Mouse (Mus musculus): ENCODE data around the gene Phactr2. TPM values are rescaled to one million over a fixed set of nuclear protein-coding genes. Genes with fewer than 3 reads are reported as not detected.

Gene Phactr2
- polyA plus RNA-seq, 1 experiment from 2014 or later = 21.7 TPM

- 0 out of 2 replicates have a peak, but pooled peaks cover 5% of the 10 kb centered on the region for H3K4me1 ChIP-seq (replicated peaks)
- H3K9ac ChIP-seq (replicated peaks) = no peak overlapping the region
- H3K36me3 ChIP-seq = no peaks in the 10 kb centered on the region
- no peaks in the 10 kb centered on the region for H3K9me3 ChIP-seq
- WGBS = 86% methylated on average over 6 of the region's 6 CpGs
- no peak overlapping the region for H3K27ac ChIP-seq
- H3K27me3 ChIP-seq = no peaks in the 10 kb centered on the region
- ATAC-seq (ENCODE audit: insufficient number of reproducible peaks, insufficient read depth, low FRiP score, low TSS enrichment, low read depth) = no peak
- no peak overlapping the region for H3K4me3 ChIP-seq (replicated peaks)
- no peak overlapping the region for H3K4me2 ChIP-seq
Measured at GRCm38 (mm10) chr10:13300196-13300595, 174.0 kb downstream of the Phactr2 start.

DNA sequence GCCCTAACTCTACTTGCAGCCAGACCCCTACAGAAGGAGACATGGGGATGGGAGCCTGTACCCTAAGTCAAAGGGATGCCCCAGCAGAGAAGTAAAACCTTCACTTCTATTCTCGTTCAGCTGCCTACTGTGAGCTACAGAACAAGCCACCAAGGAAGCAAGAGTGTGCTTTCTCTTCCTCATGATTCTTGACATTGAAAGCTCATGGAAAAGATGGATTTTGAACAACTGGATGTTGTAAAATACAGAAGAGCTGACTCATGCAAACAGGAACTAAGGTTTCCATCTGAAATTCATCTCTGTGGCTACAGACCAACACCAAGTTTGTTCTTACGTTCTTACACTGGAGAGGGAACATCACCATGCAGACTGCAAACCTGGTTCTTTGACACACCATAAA lies 179.3 kb downstream of the Phactr2 start:
- no peak overlapping the region for H3K4me3 ChIP-seq (replicated peaks)
- ATAC-seq (ENCODE audit: insufficient number of reproducible peaks, insufficient read depth, low FRiP score, low TSS enrichment, low read depth) = no peak
- H3K9me3 ChIP-seq = no peaks in the 10 kb centered on the region
- H3K4me2 ChIP-seq = no peak overlapping the region
- H3K36me3 ChIP-seq = peaks cover 1% of the 10 kb centered on the region; the same call in 1 of the 2 replicates
- H3K27me3 ChIP-seq = no peaks in the 10 kb centered on the region
- H3K9ac ChIP-seq (replicated peaks) = no peak overlapping the region
- WGBS = 84% methylated on average over 2 of the region's 2 CpGs
- H3K27ac ChIP-seq = no peak overlapping the region
- H3K4me1 ChIP-seq (replicated peaks) = 0 out of 2 replicates have a peak, but pooled peaks cover 5% of the 10 kb centered on the region

- Histone ChIP-seq H3K36me3 (peaks cover 11% of the 10 kb centered on the region; the same call in 1 of the 2 replicates), H3K4me3 (replicated peaks) (no peak overlapping the region), H3K27ac (no peak overlapping the region), H3K4me1 (replicated peaks) (0 out of 2 replicates have a peak, but pooled peaks cover 5% of the 10 kb centered on the region), H3K9me3 (no peaks in the 10 kb centered on the region), H3K27me3 (no peaks in the 10 kb centered on the region), H3K4me2 (no peak overlapping the region), H3K9ac (replicated peaks) (no peak overlapping the region)
- WGBS = 63% methylated on average over 2 of the region's 2 CpGs
- no peak for ATAC-seq (ENCODE audit: insufficient number of reproducible peaks, insufficient read depth, low FRiP score, low TSS enrichment, low read depth)
Measured at GRCm38 (mm10) chr10:13292026-13292425, 182.2 kb downstream of the Phactr2 start.

DNA sequence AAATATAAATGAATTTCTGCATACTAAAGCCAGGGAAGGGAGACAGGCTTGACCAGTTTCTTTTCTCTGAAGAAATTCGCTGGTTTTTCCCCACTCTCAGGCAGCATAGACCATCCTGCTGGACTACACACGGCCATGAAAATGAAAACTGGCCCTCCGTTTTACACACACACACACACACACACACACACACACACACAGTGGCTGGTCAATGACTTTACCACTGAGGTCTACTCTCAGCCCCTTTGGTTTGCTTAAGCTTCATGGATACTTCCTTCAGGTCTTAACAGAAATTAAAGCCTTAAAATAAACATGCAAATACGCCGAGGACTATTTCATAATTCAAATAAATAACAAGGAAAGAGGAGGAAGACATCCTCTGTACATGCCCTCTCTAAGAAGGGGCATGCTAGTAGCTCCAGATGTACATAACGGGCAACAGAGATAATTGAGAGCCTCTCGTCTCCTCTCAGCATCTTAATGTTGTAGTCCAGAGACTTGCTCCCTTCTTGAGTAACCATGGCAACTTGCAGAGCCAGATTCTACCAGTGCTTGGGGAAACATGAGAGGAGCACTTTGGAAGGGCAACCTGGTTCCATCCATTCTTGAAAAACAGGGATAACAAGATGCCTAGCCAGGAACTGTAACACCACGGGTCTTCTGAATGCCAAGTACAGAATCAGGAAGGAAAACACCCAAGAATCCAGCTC lies 184.8 kb downstream of the Phactr2 start:
- H3K9ac ChIP-seq (replicated peaks) = no peak overlapping the region
- no peak overlapping the region for H3K4me2 ChIP-seq
- no peaks in the 10 kb centered on the region for H3K27me3 ChIP-seq
- H3K4me1 ChIP-seq (replicated peaks) = no peaks in the 10 kb centered on the region
- 79% methylated on average over 8 of the region's 8 CpGs for WGBS
- H3K27ac ChIP-seq = no peak overlapping the region
- no peaks in the 10 kb centered on the region for H3K9me3 ChIP-seq
- H3K4me3 ChIP-seq (replicated peaks) = no peak overlapping the region
- no peak for ATAC-seq (ENCODE audit: insufficient number of reproducible peaks, insufficient read depth, low FRiP score, low TSS enrichment, low read depth)
- peaks cover 21% of the 10 kb centered on the region; the same call in 1 of the 2 replicates for H3K36me3 ChIP-seq

GRCm38 (mm10) chr10:13288296-13288695 lies 185.9 kb downstream of the Phactr2 start:
- no peak overlapping the region for H3K4me3 ChIP-seq (replicated peaks)
- WGBS = 93% methylated on average over 5 of the region's 5 CpGs
- no peak for ATAC-seq (ENCODE audit: insufficient number of reproducible peaks, insufficient read depth, low FRiP score, low TSS enrichment, low read depth)
- no peaks in the 10 kb centered on the region for H3K9me3 ChIP-seq
- H3K27ac ChIP-seq = no peak overlapping the region
- H3K9ac ChIP-seq (replicated peaks) = no peak overlapping the region
- H3K27me3 ChIP-seq = no peaks in the 10 kb centered on the region
- peaks cover 21% of the 10 kb centered on the region; the same call in 1 of the 2 replicates for H3K36me3 ChIP-seq
- H3K4me2 ChIP-seq = no peak overlapping the region
- H3K4me1 ChIP-seq (replicated peaks) = 0 out of 2 replicates have a peak, but pooled peaks cover 4% of the 10 kb centered on the region

DNA sequence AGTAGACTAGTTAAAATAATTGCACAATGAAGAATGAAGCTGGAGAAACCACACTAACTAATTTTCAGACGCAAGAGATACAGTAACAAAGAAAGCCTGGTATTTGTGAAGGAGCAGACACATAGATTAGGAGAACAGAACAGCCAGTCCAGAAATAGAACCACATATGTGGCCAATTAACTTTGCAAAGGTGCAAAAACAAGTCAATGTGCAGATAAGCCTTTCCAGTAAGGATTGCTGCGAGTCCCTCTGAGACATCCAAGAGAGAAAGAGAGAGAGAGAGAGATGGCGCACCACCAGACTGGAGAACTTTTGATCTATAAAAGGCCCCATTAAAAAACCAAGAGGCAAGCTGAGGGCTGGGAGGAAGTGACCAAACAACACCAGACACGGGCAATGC lies 190.8 kb downstream of the Phactr2 start:
- H3K27me3 ChIP-seq = no peaks in the 10 kb centered on the region
- H3K9ac ChIP-seq (replicated peaks) = no peak overlapping the region
- no peaks in the 10 kb centered on the region for H3K9me3 ChIP-seq
- no peak for ATAC-seq (ENCODE audit: insufficient number of reproducible peaks, insufficient read depth, low FRiP score, low TSS enrichment, low read depth)
- 24% methylated on average over 4 of the region's 4 CpGs for WGBS
- no peak overlapping the region for H3K4me2 ChIP-seq
- no peak overlapping the region for H3K4me3 ChIP-seq (replicated peaks)
- peaks cover 14% of the 10 kb centered on the region; the same call in 1 of the 2 replicates for H3K36me3 ChIP-seq
- H3K4me1 ChIP-seq (replicated peaks) = 0 out of 2 replicates have a peak, but pooled peaks cover 4% of the 10 kb centered on the region
- H3K27ac ChIP-seq = peak overlapping the region; percentile 25; the same call in 1 of the 2 replicates

DNA sequence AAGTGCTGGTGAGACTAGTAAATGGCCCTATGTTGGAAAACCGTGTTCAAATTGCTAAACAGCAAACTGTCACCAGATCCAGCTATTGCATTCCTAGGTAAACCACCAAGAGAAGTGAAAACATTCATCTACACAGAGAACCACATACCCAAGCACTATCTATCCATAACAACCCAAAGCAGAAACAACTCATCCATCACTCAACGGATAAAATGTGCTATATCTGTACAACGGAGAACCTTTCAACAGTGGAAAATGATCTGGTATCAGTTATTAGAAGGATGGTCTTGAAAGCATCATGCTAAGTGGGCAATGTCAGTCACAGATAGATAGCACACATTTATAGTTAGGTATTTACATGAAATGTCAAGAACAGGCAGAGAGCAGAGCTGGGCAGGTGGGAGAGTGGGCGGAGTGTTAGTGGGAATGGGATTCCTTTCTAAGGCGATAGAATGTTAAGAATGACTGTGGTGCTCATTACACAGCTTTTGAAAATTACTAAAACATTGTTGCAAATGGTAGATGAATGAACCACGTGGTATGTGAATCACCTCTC lies 193.8 kb downstream of the Phactr2 start:
- WGBS = 82% methylated on average over 6 of the region's 6 CpGs

GRCm38 (mm10) chr10:13276298-13276697 lies 197.9 kb downstream of the Phactr2 start:
- no peak overlapping the region for H3K4me2 ChIP-seq
- H3K9ac ChIP-seq (replicated peaks) = no peak overlapping the region
- H3K36me3 ChIP-seq = peaks cover 3% of the 10 kb centered on the region; the same call in 1 of the 2 replicates
- no peaks in the 10 kb centered on the region for H3K27me3 ChIP-seq
- H3K4me3 ChIP-seq (replicated peaks) = no peak overlapping the region
- ATAC-seq (ENCODE audit: insufficient number of reproducible peaks, insufficient read depth, low FRiP score, low TSS enrichment, low read depth) = no peak
- H3K27ac ChIP-seq = no peak overlapping the region
- H3K4me1 ChIP-seq (replicated peaks) = peaks cover under 1% of the 10 kb centered on the region; the same call in 1 of the 2 replicates
- no peaks in the 10 kb centered on the region for H3K9me3 ChIP-seq
- WGBS = 89% methylated on average over 5 of the region's 5 CpGs

More for the DNA sequence above, 193.8 kb downstream of the Phactr2 start:
- ATAC-seq (ENCODE audit: insufficient number of reproducible peaks, insufficient read depth, low FRiP score, low TSS enrichment, low read depth) = no peak
- Histone ChIP-seq H3K36me3 (peaks cover 8% of the 10 kb centered on the region; the same call in 1 of the 2 replicates), H3K27ac (no peak overlapping the region), H3K4me1 (replicated peaks) (0 out of 2 replicates have a peak, but pooled peaks cover 4% of the 10 kb centered on the region), H3K4me2 (no peak overlapping the region), H3K27me3 (no peaks in the 10 kb centered on the region), H3K9ac (replicated peaks) (no peak overlapping the region), H3K4me3 (replicated peaks) (no peak overlapping the region), H3K9me3 (no peaks in the 10 kb centered on the region)

- no peak overlapping the region for H3K9ac ChIP-seq (replicated peaks)
- ATAC-seq (ENCODE audit: insufficient number of reproducible peaks, insufficient read depth, low FRiP score, low TSS enrichment, low read depth) = no peak
Measured at GRCm38 (mm10) chr10:13275152-13275551, 199.1 kb downstream of the Phactr2 start.

GRCm38 (mm10) chr10:13274699-13275098 lies 199.5 kb downstream of the Phactr2 start:
- Histone ChIP-seq H3K9me3 (no peaks in the 10 kb centered on the region), H3K4me3 (replicated peaks) (no peak overlapping the region), H3K27ac (no peak overlapping the region), H3K36me3 (peaks cover 3% of the 10 kb centered on the region; the same call in 1 of the 2 replicates), H3K4me1 (replicated peaks) (peaks cover 5% of the 10 kb centered on the region; the same call in 1 of the 2 replicates), H3K9ac (replicated peaks) (no peak overlapping the region), H3K27me3 (no peaks in the 10 kb centered on the region), H3K4me2 (no peak overlapping the region)
- ATAC-seq (ENCODE audit: insufficient number of reproducible peaks, insufficient read depth, low FRiP score, low TSS enrichment, low read depth) = no peak
- WGBS = 88% methylated on average over 4 of the region's 4 CpGs

More at GRCm38 (mm10) chr10:13275152-13275551, 199.1 kb downstream of the Phactr2 start:
- Histone ChIP-seq H3K27ac (no peak overlapping the region), H3K27me3 (no peaks in the 10 kb centered on the region), H3K4me3 (replicated peaks) (no peak overlapping the region), H3K4me1 (replicated peaks) (peaks cover 5% of the 10 kb centered on the region; the same call in 1 of the 2 replicates), H3K4me2 (no peak overlapping the region), H3K9me3 (no peaks in the 10 kb centered on the region), H3K36me3 (peaks cover 3% of the 10 kb centered on the region; the same call in 1 of the 2 replicates)
- 88% methylated on average over 6 of the region's 6 CpGs for WGBS

GRCm38 (mm10) chr10:13273756-13274155 lies 200.5 kb downstream of the Phactr2 start:
- H3K27ac ChIP-seq = no peak overlapping the region
- H3K9me3 ChIP-seq = no peaks in the 10 kb centered on the region
- H3K4me2 ChIP-seq = no peak overlapping the region
- no peak overlapping the region for H3K4me3 ChIP-seq (replicated peaks)
- no peak overlapping the region for H3K9ac ChIP-seq (replicated peaks)
- no peak for ATAC-seq (ENCODE audit: insufficient number of reproducible peaks, insufficient read depth, low FRiP score, low TSS enrichment, low read depth)
- H3K27me3 ChIP-seq = no peaks in the 10 kb centered on the region
- 0 out of 2 replicates have a peak, but pooled peaks cover under 1% of the 10 kb centered on the region for H3K36me3 ChIP-seq
- peaks cover 5% of the 10 kb centered on the region; the same call in 1 of the 2 replicates for H3K4me1 ChIP-seq (replicated peaks)
- 89% methylated on average over 1 of the region's 1 CpGs for WGBS
